Mouse (Mus musculus): ENCODE data around the gene Zfp362. TPM values are rescaled to one million over a fixed set of nuclear protein-coding genes. Genes with fewer than 3 reads are reported as not detected.

Zfp362 gene
- total RNA-seq (2014; rRNA removed) = 26.7 and 33.3 TPM in 2 replicates
- polyA plus RNA-seq (2015; fragmentation: Nextera tagmentation; extraction: Ambion mirVana) = 24.8 and 27.0 TPM in 2 replicates

DNA sequence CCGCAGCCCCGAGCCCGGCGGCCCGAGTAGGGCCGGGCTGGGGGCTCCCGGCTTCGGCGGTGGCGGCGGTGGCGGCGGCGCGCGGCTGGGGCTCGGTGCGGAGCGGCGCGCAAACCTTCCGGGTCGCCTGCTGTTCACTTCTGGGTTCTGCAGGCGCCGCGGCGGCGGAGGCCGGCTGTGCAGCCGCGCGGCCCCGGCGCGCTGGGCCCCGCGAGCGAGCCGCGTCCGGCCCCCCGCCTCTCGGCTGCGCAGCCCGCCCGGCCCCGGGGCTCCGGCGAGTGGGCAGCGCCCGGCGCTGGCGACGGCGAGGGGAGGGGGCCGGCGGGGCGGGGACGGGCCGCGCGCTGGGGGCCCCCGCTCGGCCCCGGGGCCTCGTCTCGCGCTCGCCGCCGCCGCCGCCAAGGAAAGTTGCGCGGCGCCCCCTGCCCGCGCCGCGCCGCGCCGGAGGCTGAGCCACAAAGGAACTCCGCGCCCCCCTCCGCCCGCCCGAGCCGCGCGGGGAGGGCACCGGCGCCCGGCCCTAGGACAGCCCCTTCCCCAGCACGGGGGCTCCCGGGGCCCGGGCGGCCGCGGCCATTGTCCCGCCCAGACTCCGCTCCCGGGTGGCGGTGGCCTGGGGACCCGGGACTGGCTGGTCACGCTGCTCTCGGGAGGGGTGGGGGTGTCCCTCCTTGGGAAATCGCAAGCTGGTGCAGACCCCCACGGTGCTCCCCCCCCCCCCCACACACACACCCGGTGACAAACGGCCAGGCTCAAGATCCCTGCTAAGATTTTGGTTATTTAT, at the start of gene Zfp362:
Gene Zfp362 (minus strand): TSS at position 3 of the 784 bp plus-strand sequence.
- peak; percentile 55 for ATAC-seq (ENCODE audit: low FRiP score)
- peak; percentile 58 for DNase-seq (ENCODE audit: low spot score)
- peak within 1 kb of the TSS; percentile 95 for H3K9ac ChIP-seq (replicated peaks; ENCODE audit: low read length, poor library complexity, severe bottlenecking)
- H3K27ac ChIP-seq (ENCODE audit: low read depth, low read length) = peak within 1 kb of the TSS; percentile 85
- H3K4me3 ChIP-seq (ENCODE audit: low read depth, low read length) = peak within 1 kb of the TSS; percentile 72
- H3K27me3 ChIP-seq (ENCODE audit: insufficient read depth, low read length) = no peaks in the 10 kb centered on the region
- H3K9me3 ChIP-seq (ENCODE audit: low read length) = no peaks in the 10 kb centered on the region
- no peaks in the 10 kb centered on the region for H3K36me3 ChIP-seq (ENCODE audit: insufficient read depth, low read length)
- peak within 1 kb of the TSS; percentile 97 for H3K4me2 ChIP-seq (ENCODE audit: low read depth, low read length, poor library complexity, severe bottlenecking)
- WGBS = 1% methylated on average over 41 of the region's 111 CpGs
- TF ChIP-seq CTCF (IDR thresholded peaks at IDR 0.05) = no peak
- H3K4me1 ChIP-seq (ENCODE audit: insufficient read depth, low read length) = peaks cover 20% of the 10 kb centered on the region

DNA sequence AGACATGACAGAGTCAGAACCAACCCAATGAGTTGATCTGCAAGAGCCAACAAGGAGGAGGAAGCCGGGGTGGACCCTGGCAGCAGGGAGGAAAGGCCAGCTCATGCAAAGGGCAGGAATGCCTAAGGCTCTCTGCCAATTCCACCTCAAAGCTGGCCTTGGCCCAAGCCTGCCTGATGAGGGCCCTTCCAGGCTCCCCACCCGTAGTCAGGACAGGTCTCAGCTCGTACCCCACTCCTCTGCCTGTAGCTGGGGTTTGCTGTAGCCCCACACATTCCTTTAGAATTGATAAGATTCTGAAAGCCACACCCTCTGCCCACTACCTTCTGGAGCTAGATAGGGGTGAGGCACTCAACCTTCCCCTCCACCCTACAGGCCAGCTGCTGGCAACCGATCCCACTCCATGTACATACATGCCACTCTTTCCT, 49.8 kb upstream of the Zfp362 start:
- no peak overlapping the region for H3K9ac ChIP-seq (replicated peaks; ENCODE audit: low read length, poor library complexity, severe bottlenecking)
- H3K9me3 ChIP-seq (ENCODE audit: low read length) = no peaks in the 10 kb centered on the region
- H3K27me3 ChIP-seq (ENCODE audit: insufficient read depth, low read length) = no peaks in the 10 kb centered on the region
- H3K36me3 ChIP-seq (ENCODE audit: insufficient read depth, low read length) = no peaks in the 10 kb centered on the region
- no peak overlapping the region for H3K27ac ChIP-seq (ENCODE audit: low read depth, low read length)
- ATAC-seq (ENCODE audit: low FRiP score) (no peak), DNase-seq (ENCODE audit: low spot score) (no peak)
- no peaks in the 10 kb centered on the region for H3K4me1 ChIP-seq (ENCODE audit: insufficient read depth, low read length)
- H3K4me3 ChIP-seq (ENCODE audit: low read depth, low read length) = no peak overlapping the region
- TF ChIP-seq CTCF (IDR thresholded peaks at IDR 0.05) = no peak
- WGBS = 78% methylated on average over 4 of the region's 4 CpGs
- H3K4me2 ChIP-seq (ENCODE audit: low read depth, low read length, poor library complexity, severe bottlenecking) = no peak overlapping the region

DNA sequence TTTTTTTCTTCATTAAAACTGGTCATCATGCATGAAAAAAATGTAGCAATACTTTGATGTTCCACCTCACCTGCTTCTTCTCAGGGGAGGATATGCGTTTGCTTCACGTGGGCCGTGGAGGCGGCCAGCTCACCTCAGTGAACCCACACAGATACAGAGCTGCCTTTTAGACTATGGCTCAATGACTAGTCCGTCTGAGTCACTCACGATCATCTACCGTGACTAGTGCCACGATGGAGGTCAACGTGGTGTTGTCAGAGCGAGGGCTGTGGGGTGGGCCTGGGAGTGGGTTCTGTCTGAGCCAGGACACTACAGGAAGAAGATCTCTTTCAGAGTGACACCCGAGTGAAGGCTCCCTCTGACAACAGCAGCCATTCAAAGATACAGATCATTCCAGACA, 47.3 kb upstream of the Zfp362 start:
- no peak for TF ChIP-seq CTCF (IDR thresholded peaks at IDR 0.05)
- Histone ChIP-seq H3K4me2 (ENCODE audit: low read depth, low read length, poor library complexity, severe bottlenecking) (no peak overlapping the region), H3K27ac (ENCODE audit: low read depth, low read length) (no peak overlapping the region), H3K4me3 (ENCODE audit: low read depth, low read length) (no peak overlapping the region), H3K4me1 (ENCODE audit: insufficient read depth, low read length) (no peaks in the 10 kb centered on the region), H3K27me3 (ENCODE audit: insufficient read depth, low read length) (no peaks in the 10 kb centered on the region), H3K9ac (replicated peaks; ENCODE audit: low read length, poor library complexity, severe bottlenecking) (no peak overlapping the region), H3K36me3 (ENCODE audit: insufficient read depth, low read length) (no peaks in the 10 kb centered on the region), H3K9me3 (ENCODE audit: low read length) (no peaks in the 10 kb centered on the region)
- no peak for DNase-seq (ENCODE audit: low spot score)
- ATAC-seq (ENCODE audit: low FRiP score) = no peak
- WGBS = 67% methylated on average over 11 of the region's 11 CpGs

GRCm38 (mm10) chr4:128852266-128852887, 46.5 kb upstream of the Zfp362 start:
- H3K27ac ChIP-seq (ENCODE audit: low read depth, low read length) = no peak overlapping the region
- DNase-seq (ENCODE audit: low spot score) (no peak), ATAC-seq (ENCODE audit: low FRiP score) (no peak)
- H3K9ac ChIP-seq (replicated peaks; ENCODE audit: low read length, poor library complexity, severe bottlenecking) = no peak overlapping the region
- H3K9me3 ChIP-seq (ENCODE audit: low read length) = no peaks in the 10 kb centered on the region
- TF ChIP-seq CTCF (IDR thresholded peaks at IDR 0.05) = no peak
- no peaks in the 10 kb centered on the region for H3K4me1 ChIP-seq (ENCODE audit: insufficient read depth, low read length)
- H3K27me3 ChIP-seq (ENCODE audit: insufficient read depth, low read length) = no peaks in the 10 kb centered on the region
- 89% methylated on average over 12 of the region's 12 CpGs for WGBS
- H3K4me2 ChIP-seq (ENCODE audit: low read depth, low read length, poor library complexity, severe bottlenecking) = no peak overlapping the region
- H3K36me3 ChIP-seq (ENCODE audit: insufficient read depth, low read length) = no peaks in the 10 kb centered on the region
- no peak overlapping the region for H3K4me3 ChIP-seq (ENCODE audit: low read depth, low read length)

DNA sequence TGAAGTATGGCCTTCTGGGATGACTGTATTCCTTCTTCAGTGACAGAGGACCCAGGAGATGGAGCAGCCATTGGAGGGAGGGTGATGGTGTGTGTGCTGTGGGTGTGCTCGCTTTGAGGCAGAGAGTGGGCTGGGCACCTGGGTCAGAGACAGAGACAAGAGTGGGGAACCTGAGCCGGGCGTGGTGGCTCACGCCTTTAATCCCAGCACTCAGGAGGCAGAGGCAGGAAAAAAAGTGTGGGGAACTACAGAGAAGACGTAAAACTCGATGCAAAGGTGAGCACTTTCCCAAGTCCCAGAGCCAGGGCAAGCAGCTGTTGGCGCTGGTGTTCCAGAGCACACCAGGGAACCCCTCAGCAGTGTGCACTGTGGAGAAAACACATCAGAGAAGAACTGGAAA, 43.8 kb upstream of the Zfp362 start:
- Histone ChIP-seq H3K4me3 (ENCODE audit: low read depth, low read length) (no peak overlapping the region), H3K9ac (replicated peaks; ENCODE audit: low read length, poor library complexity, severe bottlenecking) (no peak overlapping the region), H3K4me1 (ENCODE audit: insufficient read depth, low read length) (no peaks in the 10 kb centered on the region), H3K4me2 (ENCODE audit: low read depth, low read length, poor library complexity, severe bottlenecking) (no peak overlapping the region), H3K27me3 (ENCODE audit: insufficient read depth, low read length) (no peaks in the 10 kb centered on the region), H3K36me3 (ENCODE audit: insufficient read depth, low read length) (no peaks in the 10 kb centered on the region), H3K27ac (ENCODE audit: low read depth, low read length) (no peak overlapping the region), H3K9me3 (ENCODE audit: low read length) (no peaks in the 10 kb centered on the region)
- TF ChIP-seq CTCF (IDR thresholded peaks at IDR 0.05) = no peak
- WGBS = 81% methylated on average over 7 of the region's 7 CpGs
- no peak for ATAC-seq (ENCODE audit: low FRiP score)
- no peak for DNase-seq (ENCODE audit: low spot score)

DNA sequence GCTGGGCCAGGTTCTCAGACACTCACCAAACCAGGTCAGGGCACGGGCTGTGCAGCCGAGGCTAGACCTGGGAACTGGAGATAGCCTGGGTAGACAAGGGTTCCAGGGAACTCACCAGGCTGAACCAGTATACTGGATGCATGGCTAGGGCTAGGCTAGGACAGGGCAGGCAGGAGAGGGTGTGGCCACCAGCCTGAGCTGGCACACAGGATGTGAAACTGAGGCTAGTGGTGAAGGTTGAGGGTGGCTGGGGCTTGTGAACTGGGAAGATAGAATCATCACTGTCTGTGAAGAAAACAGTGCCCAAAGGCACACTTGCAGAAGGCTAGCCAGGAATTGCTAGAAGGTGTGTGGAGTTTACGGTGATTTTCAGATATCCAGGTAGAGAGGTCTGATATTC, 43.1 kb upstream of the Zfp362 start:
- H3K9ac ChIP-seq (replicated peaks; ENCODE audit: low read length, poor library complexity, severe bottlenecking) = no peak overlapping the region
- no peaks in the 10 kb centered on the region for H3K36me3 ChIP-seq (ENCODE audit: insufficient read depth, low read length)
- H3K4me3 ChIP-seq (ENCODE audit: low read depth, low read length) = no peak overlapping the region
- no peak for DNase-seq (ENCODE audit: low spot score)
- H3K4me2 ChIP-seq (ENCODE audit: low read depth, low read length, poor library complexity, severe bottlenecking) = no peak overlapping the region
- H3K27ac ChIP-seq (ENCODE audit: low read depth, low read length) = no peak overlapping the region
- ATAC-seq (ENCODE audit: low FRiP score) = no peak
- WGBS = 86% methylated on average over 3 of the region's 3 CpGs
- no peaks in the 10 kb centered on the region for H3K9me3 ChIP-seq (ENCODE audit: low read length)
- no peaks in the 10 kb centered on the region for H3K4me1 ChIP-seq (ENCODE audit: insufficient read depth, low read length)
- TF ChIP-seq CTCF (IDR thresholded peaks at IDR 0.05) = no peak
- H3K27me3 ChIP-seq (ENCODE audit: insufficient read depth, low read length) = no peaks in the 10 kb centered on the region
